Mouse (Mus musculus): ENCODE results near the gene Spata31d1c. TPM values are rescaled to one million over a fixed set of nuclear protein-coding genes. Genes with fewer than 3 reads are reported as not detected.

Gene Spata31d1c
- not detected in 2 replicates for total RNA-seq (2014; rRNA removed; ENCODE audit: low replicate concordance)
- not detected in 2 replicates for polyA plus RNA-seq (2015; fragmentation: Nextera tagmentation; extraction: Ambion mirVana)

GRCm38 (mm10) chr13:65032758-65033157, at the start of gene Spata31d1c:
TSS of gene Spata31d1c (plus strand) at chr13:65033058.
- Histone ChIP-seq H3K4me1 (ENCODE audit: control insufficient read depth, insufficient read depth) (no peaks in the 10 kb centered on the region), H3K27me3 (ENCODE audit: control insufficient read depth, insufficient read depth, low read length) (no peaks in the 10 kb centered on the region), H3K27ac (ENCODE audit: low read depth) (no peak within 1 kb of the TSS), H3K9ac (replicated peaks; ENCODE audit: low read depth, low read length) (no peak within 1 kb of the TSS), H3K9me3 (replicated peaks; ENCODE audit: control insufficient read depth, low read length) (no peaks in the 10 kb centered on the region), H3K36me3 (replicated peaks; ENCODE audit: control insufficient read depth, insufficient read depth, low read length) (no peaks in the 10 kb centered on the region), H3K4me3 (ENCODE audit: low read depth, low read length) (no peak within 1 kb of the TSS), H3K4me2 (ENCODE audit: low read depth, low read length) (no peak within 1 kb of the TSS)
- ATAC-seq (ENCODE audit: insufficient read depth, low read depth), result no peak
- TF ChIP-seq EP300 (IDR thresholded peaks at IDR 0.05; ENCODE audit: low read depth), result no peak
- TF ChIP-seq CTCF (IDR thresholded peaks at IDR 0.05; ENCODE audit: low read depth), result no peak
- no peak for DNase-seq (ENCODE audit: low spot score)

DNA sequence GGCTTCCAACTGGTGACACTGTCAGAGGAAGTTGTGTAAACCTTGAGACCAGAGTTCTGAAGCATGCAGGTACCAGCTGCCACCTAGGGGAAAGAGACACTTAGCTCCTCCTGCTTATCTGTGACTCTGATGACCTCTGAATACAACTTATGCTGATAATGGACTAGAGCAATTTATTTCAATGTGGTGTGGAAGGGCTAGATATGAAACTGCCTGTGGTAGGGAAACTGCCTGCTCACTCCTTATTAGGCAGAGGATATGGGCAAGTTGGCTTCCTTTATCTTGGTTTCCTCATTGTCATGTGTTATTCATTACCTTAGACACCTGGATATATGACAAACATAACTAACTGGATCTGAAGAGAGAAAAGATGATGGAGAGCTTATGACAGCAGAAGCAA, 44.0 kb upstream of the Spata31d1c start:
- no peaks in the 10 kb centered on the region for H3K27me3 ChIP-seq (ENCODE audit: control insufficient read depth, insufficient read depth, low read length)
- TF ChIP-seq CTCF (IDR thresholded peaks at IDR 0.05; ENCODE audit: low read depth) (no peak), EP300 (IDR thresholded peaks at IDR 0.05; ENCODE audit: low read depth) (no peak)
- H3K36me3 ChIP-seq (replicated peaks; ENCODE audit: control insufficient read depth, insufficient read depth, low read length), result no peaks in the 10 kb centered on the region
- ATAC-seq (ENCODE audit: insufficient read depth, low read depth) (no peak), DNase-seq (ENCODE audit: low spot score) (no peak)
- H3K4me2 ChIP-seq (ENCODE audit: low read depth, low read length), result no peak overlapping the region
- H3K9ac ChIP-seq (replicated peaks; ENCODE audit: low read depth, low read length), result no peak overlapping the region
- H3K27ac ChIP-seq (ENCODE audit: low read depth), result no peak overlapping the region
- no peaks in the 10 kb centered on the region for H3K4me1 ChIP-seq (ENCODE audit: control insufficient read depth, insufficient read depth)
- H3K4me3 ChIP-seq (ENCODE audit: low read depth, low read length), result no peak overlapping the region
- H3K9me3 ChIP-seq (replicated peaks; ENCODE audit: control insufficient read depth, low read length), result no peaks in the 10 kb centered on the region

GRCm38 (mm10) chr13:65005414-65005813, 27.4 kb upstream of the Spata31d1c start:
- DNase-seq (ENCODE audit: low spot score), result no peak
- TF ChIP-seq EP300 (IDR thresholded peaks at IDR 0.05; ENCODE audit: low read depth), result no peak
- H3K27me3 ChIP-seq (ENCODE audit: control insufficient read depth, insufficient read depth, low read length), result no peaks in the 10 kb centered on the region
- H3K9me3 ChIP-seq (replicated peaks; ENCODE audit: control insufficient read depth, low read length), result no peaks in the 10 kb centered on the region
- no peak overlapping the region for H3K4me2 ChIP-seq (ENCODE audit: low read depth, low read length)
- ATAC-seq (ENCODE audit: insufficient read depth, low read depth), result no peak
- H3K9ac ChIP-seq (replicated peaks; ENCODE audit: low read depth, low read length), result no peak overlapping the region
- no peaks in the 10 kb centered on the region for H3K4me1 ChIP-seq (ENCODE audit: control insufficient read depth, insufficient read depth)
- H3K36me3 ChIP-seq (replicated peaks; ENCODE audit: control insufficient read depth, insufficient read depth, low read length), result no peaks in the 10 kb centered on the region
- H3K27ac ChIP-seq (ENCODE audit: low read depth), result no peak overlapping the region
- H3K4me3 ChIP-seq (ENCODE audit: low read depth, low read length), result no peak overlapping the region

DNA sequence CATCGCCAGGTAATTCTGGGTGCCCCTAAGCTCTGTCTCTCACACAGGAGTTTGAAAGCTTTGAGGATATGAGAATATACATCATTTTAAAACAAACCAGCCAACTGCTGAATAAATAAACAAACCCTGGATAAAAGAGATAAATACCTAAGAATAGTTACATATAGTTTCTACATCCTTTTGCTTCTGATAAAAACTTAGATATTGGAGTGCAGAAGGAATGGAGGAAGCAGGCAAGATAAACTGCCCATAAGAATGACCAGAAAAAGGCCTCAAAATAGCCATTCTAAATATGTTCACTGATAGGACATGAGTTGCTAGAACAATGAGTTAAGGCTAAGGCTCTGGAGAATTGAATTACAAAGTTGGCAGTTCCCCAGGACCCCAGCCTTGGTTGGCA, 26.1 kb upstream of the Spata31d1c start:
- no peak for ATAC-seq (ENCODE audit: insufficient read depth, low read depth)

DNA sequence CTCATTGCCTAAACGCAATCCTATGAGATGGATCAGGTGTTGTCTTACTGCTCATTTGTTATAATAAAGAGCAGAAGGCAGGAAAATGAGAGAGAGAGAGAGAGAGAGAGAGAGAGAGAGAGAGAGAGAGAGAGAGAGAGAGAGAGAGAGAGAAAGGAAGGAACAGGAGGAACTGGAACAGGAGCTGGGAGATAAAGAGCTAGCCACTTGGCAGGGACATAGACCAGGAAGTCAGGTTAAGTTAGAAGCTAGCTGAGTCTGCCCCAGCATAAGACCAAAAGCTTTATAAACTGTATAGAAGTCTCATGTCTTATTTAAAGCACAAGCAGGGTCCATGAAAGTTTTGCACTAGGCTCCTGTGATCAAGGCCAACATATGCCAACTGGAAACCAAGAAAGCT, 24.9 kb upstream of the Spata31d1c start:
- H3K9me3 ChIP-seq (replicated peaks; ENCODE audit: control insufficient read depth, low read length), result no peaks in the 10 kb centered on the region
- H3K27me3 ChIP-seq (ENCODE audit: control insufficient read depth, insufficient read depth, low read length), result no peaks in the 10 kb centered on the region
- no peak overlapping the region for H3K4me2 ChIP-seq (ENCODE audit: low read depth, low read length)
- no peak overlapping the region for H3K4me3 ChIP-seq (ENCODE audit: low read depth, low read length)
- no peak overlapping the region for H3K27ac ChIP-seq (ENCODE audit: low read depth)
- H3K4me1 ChIP-seq (ENCODE audit: control insufficient read depth, insufficient read depth), result no peaks in the 10 kb centered on the region
- ATAC-seq (ENCODE audit: insufficient read depth, low read depth) (no peak), DNase-seq (ENCODE audit: low spot score) (no peak)
- H3K9ac ChIP-seq (replicated peaks; ENCODE audit: low read depth, low read length), result no peak overlapping the region
- no peaks in the 10 kb centered on the region for H3K36me3 ChIP-seq (replicated peaks; ENCODE audit: control insufficient read depth, insufficient read depth, low read length)
- no peak for TF ChIP-seq EP300 (IDR thresholded peaks at IDR 0.05; ENCODE audit: low read depth)
- TF ChIP-seq CTCF (IDR thresholded peaks at IDR 0.05; ENCODE audit: low read depth), result no peak
- WGBS, result 52% methylated on average over 1 of the region's 1 CpGs

More for the DNA sequence above, 26.1 kb upstream of the Spata31d1c start:
- WGBS, result 78% methylated on average over 1 of the region's 1 CpGs
- TF ChIP-seq CTCF (IDR thresholded peaks at IDR 0.05; ENCODE audit: low read depth) (no peak), EP300 (IDR thresholded peaks at IDR 0.05; ENCODE audit: low read depth) (no peak)
- Histone ChIP-seq H3K9ac (replicated peaks; ENCODE audit: low read depth, low read length) (no peak overlapping the region), H3K36me3 (replicated peaks; ENCODE audit: control insufficient read depth, insufficient read depth, low read length) (no peaks in the 10 kb centered on the region), H3K4me2 (ENCODE audit: low read depth, low read length) (no peak overlapping the region), H3K9me3 (replicated peaks; ENCODE audit: control insufficient read depth, low read length) (no peaks in the 10 kb centered on the region), H3K27me3 (ENCODE audit: control insufficient read depth, insufficient read depth, low read length) (no peaks in the 10 kb centered on the region), H3K27ac (ENCODE audit: low read depth) (no peak overlapping the region), H3K4me3 (ENCODE audit: low read depth, low read length) (no peak overlapping the region), H3K4me1 (ENCODE audit: control insufficient read depth, insufficient read depth) (no peaks in the 10 kb centered on the region)
- no peak for DNase-seq (ENCODE audit: low spot score)

DNA sequence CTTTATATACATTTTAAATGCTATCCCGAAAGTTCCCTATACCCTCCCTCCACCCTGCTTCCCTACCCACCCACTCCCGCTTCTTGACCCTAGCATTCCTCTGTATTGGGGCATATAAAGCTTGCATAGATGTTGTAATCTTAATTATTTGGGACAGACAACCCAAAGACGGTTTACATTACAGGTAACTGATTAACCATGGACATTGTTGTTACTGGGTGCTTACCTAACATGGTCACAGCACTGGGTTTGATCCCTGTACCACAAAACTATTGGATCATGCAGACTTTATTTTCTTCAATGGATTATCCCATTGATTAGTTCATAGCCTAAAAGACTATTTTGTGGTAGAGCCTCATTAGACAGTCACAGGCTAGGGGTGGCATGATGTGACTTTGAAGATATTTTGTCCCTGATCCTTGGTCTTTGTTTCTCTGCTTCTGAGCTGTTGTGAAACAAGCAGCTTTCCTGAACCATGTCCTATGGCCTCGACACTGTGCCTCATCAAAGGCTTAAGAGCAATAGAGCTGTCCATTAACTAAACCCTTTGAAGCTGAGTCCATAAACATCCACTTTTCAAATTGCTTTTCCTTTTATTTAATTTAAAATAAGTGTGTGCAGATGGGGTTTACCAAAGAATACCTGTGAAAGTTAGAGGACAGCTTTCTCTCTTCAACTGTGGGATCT, 21.7 kb upstream of the Spata31d1c start:
- no peak overlapping the region for H3K4me2 ChIP-seq (ENCODE audit: low read depth, low read length)
- DNase-seq (ENCODE audit: low spot score) (no peak), ATAC-seq (ENCODE audit: insufficient read depth, low read depth) (no peak)
- no peak overlapping the region for H3K27ac ChIP-seq (ENCODE audit: low read depth)
- H3K4me1 ChIP-seq (ENCODE audit: control insufficient read depth, insufficient read depth), result no peaks in the 10 kb centered on the region
- TF ChIP-seq EP300 (IDR thresholded peaks at IDR 0.05; ENCODE audit: low read depth) (no peak), CTCF (IDR thresholded peaks at IDR 0.05; ENCODE audit: low read depth) (no peak)
- H3K36me3 ChIP-seq (replicated peaks; ENCODE audit: control insufficient read depth, insufficient read depth, low read length), result no peaks in the 10 kb centered on the region
- no peaks in the 10 kb centered on the region for H3K27me3 ChIP-seq (ENCODE audit: control insufficient read depth, insufficient read depth, low read length)
- H3K4me3 ChIP-seq (ENCODE audit: low read depth, low read length), result no peak overlapping the region
- no peak overlapping the region for H3K9ac ChIP-seq (replicated peaks; ENCODE audit: low read depth, low read length)
- no peaks in the 10 kb centered on the region for H3K9me3 ChIP-seq (replicated peaks; ENCODE audit: control insufficient read depth, low read length)
- WGBS, result 61% methylated on average over 4 of the region's 4 CpGs
